Mouse (Mus musculus) spleen, postnatal 14 days (tissue): ENCODE data around the gene Prkce.

Experiments
- DNase-seq, 2 experiments: peaks; one replicate each; pipeline ENCODE4 v3.0.0; 2021 to 2022; ENCODE audit warnings: low spot score in 2 of 2

Prkce gene

DNA sequence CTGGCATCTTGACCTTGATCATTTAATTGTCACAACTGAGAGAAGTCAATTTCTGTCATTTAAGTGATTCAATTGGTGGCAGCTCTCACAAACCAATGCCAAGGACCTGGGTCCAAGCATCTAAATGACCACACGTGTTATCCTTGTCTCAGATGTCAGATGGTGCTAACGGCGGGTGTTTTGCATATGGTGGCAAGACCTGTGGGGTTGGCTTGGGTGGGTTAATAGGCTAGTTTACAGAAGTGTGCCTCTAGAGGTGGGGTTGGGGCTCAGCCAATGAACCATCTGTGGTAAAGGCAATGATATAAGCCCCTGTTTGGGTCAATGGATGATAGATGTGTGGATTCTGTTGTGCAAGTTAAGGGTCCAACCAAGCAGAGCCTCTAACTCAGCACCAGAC, 403.7 kb downstream of the Prkce start:
- no peak for DNase-seq

DNA sequence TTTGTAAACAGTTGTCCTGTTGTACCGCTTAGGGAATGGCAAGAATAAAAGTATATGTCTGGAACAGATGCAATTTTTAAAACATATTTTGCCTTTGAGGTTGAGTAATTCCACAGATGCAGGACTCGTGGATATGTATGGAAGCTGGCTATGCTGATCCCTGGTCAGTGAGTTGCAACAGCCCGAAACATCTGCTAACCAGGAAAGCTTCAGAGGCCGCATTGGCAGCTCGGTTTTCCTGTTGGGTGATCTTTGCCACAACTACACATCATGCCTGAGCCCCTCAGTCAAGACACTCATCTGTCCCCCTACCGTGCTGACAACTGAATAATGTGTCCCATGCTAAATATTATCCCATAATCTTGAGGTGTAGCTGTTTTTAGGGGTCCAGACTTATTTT, 404.6 kb downstream of the Prkce start:
- no peak for DNase-seq

DNA sequence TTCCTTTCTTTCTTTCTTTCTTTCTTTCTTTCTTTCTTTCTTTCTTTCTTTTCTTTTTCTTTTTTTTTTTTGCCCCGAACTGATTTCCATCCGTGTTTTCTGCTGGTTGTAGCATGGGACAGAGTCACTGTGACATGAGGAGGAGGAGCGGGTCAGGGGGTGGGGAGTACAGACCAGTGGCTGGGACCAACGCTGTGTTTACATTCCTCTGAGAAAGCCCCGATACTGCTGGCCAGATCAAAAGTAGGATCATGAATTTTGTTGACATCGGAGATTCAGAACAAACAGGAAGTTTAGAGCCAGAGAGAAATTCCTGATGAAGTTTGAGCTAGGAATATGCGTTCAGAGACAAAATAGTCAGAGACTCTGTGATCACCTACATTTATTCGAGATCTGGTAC, 405.0 kb downstream of the Prkce start:
- DNase-seq = no peak

DNA sequence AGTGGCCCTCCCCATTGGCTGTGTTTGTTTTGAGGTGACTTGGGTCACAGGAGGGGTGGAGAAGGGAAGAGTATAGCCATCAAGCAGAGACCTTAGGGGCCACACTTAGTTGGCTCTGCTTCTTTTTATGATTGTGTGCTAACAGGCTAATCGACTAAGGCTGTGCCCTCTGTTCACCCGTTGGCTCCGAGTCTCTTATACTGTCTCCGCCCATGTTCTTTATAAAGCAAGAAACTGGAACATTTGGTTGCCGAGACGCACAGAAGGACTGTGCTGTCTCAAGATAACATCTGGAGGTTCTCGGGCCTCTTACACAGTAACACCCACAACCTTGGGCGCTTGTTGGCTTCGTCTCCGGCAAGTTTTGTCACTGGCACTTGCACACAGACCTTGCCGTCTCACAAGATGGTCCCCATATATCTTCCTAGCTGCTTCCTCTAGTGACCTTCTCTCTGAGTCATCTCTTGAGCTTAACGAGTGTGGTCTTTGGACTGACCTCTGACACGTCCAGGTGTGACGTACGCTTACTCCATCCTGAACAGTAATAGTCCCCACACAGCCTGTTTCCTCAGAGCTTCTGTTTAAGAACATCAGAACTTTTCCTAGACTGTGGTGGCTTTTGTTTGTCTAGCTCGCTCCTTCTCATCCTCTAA, 406.1 kb downstream of the Prkce start:
- DNase-seq = no peak

DNA sequence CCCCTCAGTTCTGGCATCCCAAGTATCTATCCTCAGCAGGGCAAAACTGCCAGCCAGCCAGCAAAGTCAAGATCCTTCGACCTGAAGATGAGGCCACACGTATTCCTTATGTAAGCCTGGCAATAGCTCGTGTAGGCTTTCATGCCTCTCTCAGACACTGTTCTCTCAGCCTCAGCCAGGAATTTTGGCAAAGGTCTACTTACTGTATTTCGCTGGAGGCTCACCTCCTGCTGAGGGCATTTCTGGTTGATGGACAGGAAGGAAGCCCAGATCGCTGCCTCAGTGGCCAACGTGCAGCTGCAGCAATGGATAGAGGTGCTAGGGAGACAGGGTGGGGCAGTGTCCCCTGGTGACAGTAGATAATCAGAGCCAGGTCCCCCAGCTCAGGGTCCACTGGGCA, 413.1 kb downstream of the Prkce start:
- no peak for DNase-seq

DNA sequence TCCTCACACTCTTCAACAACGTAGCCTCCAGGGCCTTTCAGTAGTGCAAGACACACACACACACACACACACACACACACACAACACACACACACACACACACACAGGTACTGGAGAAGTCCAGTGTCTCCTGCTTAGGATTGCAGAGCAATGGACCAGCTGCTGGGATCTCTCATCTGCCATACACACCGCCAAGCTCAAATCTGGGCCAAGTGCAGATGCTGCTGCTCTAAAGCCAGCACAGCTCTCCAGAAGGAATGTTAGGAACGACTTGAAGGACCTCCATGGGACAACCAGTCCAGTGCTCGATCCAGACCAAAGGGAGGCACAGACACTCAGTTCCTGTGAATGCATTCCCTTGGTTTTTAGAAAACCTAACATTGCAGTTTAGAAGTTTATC, 414.8 kb downstream of the Prkce start:
- no peak for DNase-seq

DNA sequence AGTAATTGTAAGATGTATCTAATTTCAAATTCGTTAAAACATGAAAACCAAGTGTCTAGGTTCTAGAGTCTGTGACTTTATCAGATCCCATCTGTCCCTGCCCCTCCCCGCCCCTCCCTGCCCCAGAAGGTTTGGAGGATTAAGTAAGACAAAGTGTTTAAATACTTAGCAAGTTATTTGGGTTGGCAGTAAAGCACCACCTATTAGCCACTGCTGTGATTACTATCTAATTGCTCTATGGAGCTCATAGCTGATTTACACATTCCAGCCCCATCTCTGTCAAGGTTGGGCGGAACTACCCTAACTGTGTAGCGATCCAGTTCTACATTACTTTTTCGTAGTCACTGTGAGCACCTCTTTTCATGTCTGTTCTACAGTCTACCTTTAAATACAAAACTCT, 418.9 kb downstream of the Prkce start:
- DNase-seq = no peak

DNA sequence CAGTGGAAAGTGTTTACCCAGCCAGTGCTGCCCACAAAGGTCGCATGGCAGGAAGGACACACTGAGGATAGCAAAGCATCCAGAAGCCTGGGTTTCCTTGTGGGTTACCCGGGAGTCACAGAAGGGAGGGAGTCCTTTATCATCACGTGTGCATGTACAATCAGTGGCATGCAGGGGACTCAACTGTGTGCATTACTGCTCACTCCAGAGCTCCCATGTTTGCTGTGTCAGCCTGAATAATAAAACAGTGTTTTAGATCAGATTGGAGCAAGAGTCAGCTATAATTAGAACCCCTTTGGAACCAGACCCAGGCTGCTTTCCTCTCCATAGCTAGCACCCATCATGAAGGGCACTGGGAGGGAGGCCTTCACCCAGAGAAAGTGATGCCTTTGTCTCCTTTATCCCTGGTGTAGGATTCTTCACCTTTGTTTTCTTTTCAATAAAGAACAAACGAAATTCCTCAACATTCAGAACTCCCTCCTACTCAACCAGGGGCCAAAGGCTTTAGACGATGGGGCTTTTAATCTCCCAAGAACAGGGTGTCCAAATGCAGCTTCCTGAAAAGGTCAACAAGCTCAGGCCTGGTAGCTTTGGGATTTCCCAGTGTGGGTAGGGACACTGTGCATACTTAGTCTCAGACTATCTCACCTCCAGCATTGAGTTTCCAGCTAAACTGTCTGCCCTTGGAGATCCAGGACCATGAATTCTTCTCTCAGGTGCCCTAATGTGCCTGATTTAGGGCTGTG, 421.3 kb downstream of the Prkce start:
- no peak for DNase-seq

DNA sequence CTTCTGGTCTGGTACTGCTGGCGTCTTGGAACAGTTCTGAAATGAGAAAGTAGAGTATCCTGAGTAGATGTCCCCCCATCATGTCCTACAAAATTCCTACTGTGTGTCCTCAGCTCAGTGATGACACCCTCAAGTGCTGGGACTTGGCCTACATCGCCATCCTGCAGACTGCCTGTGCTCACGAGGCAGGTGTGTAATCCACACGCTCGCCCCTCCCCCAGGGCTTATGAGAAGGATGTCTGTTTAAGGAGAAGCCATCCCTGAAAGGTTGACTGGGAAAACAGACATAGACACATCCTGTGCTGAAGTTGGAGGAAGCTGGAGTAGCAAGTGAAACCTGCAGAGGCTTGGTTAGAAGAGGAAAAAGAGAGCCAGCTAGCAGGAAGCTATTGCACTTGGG, 422.1 kb downstream of the Prkce start:
- no peak for DNase-seq

DNA sequence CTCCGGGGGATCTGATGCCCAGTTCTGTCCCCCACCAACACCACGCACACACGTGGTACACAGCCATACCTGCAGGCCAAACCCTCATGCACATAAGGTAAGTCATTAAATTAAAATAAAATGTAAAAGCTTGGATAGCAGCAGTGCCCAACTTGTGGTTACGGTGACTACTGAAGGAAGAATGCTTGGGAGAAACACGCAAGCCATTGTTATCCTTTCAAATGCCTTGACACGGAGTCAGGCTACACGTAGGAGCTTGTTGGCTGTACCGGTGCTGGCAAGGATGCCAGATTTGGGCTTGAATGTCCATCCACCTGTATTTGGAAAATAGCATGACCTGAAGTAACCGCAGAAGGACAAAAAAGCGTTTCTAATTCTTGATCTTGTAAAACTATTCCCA, 423.7 kb downstream of the Prkce start:
- no peak for DNase-seq

DNA sequence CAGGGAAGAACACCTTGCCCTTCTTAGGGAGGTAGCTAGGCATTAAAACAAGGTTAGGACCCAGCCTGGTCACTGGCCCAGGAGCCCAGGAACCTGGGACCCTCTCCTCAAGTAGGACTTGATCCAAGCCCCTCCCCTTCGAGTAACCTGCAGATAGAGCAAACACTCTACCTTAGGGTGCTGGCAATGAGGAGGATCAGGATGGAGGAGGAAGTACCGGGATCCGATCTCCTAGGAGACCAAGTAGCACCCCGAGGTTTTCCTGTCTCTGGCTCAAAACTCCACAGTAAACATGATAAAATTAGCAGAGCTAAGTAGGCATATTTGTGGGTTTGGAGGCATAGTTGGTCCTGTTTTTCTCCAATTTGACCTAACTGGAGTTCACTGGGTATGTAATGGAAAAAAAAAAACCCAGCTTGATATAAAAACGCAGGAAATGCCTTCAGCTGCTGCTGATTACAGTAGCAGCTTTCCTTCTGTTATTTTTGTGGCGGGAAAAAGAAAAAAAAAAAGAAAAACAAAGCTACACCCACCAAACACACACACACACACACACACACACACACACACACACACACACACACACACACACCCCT, 425.5 kb downstream of the Prkce start:
- DNase-seq = no peak

DNA sequence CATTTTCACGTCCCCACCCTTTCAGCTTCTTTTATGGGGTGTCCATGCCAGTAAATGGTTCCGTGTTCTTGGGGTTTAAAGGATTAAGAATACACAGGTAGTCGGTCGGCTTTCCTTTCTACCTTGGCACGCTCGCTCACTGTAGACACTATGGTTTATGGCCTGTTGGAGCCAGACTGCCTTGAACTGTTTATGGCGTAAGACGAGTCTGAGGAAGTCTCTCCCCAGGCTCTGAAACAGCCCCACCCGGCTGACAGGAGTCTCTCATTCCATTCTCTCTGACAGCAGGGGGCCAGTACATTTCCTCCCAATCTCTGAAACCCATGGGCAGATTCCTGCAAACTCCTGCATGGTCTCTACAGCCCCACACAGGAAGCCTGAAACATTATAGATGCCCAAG, 427.9 kb downstream of the Prkce start:
- DNase-seq = no peak

DNA sequence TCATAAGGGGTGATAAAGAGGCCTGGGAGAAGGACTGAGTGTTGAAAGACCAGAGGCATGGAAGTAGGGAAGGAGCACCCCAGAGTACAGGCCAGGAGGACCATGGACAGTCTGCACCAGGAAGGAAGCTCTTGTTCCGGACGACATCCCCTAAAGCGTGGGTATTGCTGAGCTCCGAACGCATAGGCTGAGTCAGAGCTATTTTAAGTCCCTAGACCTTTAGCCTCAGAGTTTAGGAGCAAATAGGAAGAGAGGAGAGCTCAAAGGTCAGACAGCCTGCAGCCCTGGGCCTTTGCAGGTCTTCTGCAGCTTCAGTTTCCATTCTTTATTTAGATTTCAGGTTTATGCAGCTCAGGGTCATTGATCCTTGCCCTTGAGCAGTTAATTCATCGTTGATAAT, 433.5 kb downstream of the Prkce start:
- no peak for DNase-seq

DNA sequence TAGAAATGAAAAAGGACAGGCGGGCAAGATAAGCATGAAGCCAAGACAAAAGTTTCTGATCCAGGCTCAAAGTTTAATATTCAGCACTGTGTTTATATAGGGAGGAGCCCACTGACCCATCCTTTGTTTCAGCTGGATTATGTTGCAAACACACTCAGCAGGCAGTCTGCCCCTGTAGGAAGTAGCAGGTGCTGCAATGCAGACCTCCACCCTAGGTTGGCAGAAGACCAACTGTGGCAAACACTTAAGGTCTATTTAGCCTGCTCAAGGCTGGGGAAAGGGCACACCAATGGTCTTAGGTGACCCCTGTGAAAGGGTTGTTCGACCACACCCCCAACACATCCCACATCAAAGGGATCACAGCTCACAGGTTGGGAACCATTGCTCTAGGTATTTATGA, 434.3 kb downstream of the Prkce start:
- DNase-seq = no peak

DNA sequence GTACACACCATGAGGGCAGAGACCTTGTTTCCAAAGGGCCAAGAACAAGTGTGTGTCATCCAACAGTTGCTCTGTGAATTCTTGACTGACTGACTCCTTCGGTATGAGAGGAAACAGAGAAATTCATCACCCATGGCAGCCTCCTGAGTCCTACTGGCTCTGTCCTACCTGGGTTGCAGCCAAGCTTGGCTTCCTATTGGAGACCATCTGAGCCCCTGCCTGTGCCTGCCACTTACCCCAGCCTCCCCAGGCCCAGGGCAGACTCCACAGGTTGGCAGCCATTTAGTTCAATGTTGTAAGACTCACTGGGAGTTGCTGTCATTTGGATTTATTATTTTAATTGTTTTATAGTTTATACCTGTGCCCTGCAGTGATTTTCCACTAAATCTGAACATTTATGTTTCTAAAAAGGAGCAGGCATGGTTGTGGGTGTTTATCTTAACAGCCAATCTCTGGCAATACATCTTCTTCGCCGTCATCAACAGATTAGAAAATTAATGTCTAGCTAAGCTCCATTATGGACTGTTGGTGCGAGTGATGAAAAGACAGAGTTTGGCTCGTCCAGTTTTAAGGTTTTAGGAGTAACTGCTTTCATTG, 436.4 kb downstream of the Prkce start:
- DNase-seq = no peak

DNA sequence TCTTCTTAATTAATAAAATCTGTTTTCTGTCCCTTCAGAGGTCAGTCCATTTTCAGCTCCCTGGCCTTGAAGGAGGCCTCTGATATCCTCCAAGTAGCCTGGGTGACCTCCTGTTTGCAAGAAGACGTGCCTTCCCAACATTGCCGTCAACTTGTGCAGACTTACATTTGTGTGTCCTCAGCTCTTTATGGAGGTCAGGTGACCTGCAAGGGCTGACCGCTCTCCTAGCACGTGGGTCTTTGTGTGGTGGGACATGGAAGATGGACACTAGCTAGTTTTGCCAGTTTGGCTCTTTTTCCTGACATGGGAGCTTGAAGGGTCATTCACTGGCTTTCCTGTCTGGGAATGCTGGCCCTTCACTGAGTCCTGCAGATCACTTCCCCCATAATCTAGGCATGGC, 440.4 kb downstream of the Prkce start:
- DNase-seq = no peak

DNA sequence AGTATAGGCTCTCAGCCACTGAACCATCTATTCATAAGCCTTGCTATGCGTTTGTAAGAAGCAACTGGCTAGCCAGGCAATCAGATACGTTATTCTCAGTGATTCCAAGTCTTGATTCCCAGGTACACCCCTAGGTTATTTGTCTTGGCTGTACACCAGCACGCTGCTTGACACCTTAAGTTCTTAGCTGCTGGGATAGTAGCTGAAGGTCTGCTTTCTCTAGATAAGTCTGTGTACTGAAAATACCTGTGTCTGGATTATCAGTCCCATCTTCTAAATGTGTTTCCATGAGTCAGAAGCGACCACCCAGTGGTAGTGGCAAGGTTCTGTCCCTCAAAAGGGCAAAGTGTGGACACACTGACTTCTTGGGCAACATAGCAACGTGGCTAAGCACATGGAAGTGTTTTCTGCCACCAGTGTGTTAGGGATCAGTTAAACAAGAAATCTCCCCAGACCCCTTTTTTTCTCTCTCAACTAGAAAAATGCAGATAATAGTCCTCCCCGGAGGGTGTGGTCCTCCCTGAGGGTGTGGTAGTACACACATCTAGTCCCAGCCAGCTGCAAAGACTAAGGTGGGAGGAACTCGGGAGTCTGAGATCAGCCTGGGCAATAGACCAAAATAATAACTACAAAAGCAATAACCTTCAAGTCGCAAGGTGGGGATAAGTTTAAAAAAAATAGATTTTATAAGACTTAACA, 442.8 kb downstream of the Prkce start:
- no peak for DNase-seq

DNA sequence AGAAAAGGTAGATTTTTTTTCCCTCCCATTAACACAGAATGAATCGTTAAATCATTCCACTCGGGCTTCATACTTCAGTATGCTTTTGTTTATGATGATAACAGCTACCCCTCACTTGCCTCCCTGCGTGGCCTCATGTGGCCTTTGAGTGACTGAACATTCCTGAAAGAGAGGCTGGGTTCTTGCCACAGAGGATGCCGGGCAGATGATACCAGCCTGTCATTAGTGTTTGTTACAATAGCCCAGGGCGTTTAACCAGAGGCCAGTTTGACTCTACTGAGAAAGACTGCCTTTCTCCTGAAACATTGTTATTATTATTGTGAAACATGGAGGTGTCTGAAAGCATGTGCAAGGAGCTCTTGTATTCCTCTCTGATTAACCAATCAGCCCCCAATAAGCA, 444.2 kb downstream of the Prkce start:
- DNase-seq = no peak

DNA sequence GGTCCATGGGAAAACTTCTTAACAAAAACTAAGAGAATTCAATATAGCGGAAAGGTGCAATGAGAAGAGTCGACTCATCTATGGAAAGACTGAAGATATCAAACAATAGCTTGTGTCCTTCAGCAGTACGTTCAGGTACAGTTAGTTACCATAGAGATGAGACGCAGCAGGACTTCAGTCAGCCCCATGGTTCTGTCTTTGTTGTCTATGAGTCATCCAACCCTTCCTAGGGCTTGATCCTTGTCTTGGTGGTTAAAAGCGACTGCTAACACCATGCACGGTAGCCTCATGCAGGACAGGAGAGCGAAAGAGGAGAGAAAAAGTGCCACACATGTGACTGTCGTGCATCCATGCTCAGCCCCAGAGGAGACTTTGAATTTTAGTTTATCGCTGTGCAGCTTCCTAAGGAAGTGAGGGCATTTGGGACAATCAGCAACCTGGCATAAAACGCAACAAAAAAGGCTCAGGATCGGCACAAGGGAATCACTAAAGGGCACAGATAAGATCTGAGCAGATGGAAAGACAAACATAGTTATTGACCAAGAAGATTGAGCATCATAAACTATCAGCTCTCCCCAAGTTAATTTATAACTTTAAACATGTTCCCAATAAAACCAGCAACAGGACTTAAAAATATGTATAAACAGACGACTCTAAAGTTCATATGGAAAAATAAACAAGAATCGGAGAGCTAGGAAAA, 448.2 kb downstream of the Prkce start:
- no peak for DNase-seq

DNA sequence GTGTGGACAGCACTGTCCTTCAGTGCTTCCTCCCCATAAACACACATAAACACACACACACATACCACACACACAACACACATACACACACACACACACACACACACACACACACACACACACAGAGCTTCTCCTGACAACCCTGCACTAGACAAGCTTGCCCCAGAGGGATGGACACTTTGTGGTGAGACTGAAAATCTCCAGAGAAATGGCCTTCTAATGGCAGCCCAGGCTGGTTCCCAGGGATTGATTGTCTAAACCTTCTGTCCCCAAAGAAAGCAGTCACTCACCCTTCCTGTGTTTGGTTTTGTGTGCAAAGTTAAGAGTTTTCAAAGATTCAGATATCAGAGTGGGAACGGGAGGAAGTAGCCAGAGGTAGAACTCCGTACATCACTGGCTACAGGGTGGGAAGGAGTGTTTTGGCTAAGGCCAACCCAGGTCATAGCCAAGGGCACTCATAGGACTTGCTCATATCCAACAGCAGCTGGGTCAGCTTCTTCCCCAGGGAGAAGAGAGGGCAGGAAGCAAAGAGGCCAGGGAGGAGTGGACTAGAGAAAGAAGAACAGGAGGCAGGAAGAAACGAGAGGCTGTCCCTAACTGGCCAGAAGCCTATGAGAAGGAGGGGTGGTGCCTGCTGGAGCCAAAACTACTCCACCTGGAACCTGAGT, 450.1 kb downstream of the Prkce start:
- no peak for DNase-seq

DNA sequence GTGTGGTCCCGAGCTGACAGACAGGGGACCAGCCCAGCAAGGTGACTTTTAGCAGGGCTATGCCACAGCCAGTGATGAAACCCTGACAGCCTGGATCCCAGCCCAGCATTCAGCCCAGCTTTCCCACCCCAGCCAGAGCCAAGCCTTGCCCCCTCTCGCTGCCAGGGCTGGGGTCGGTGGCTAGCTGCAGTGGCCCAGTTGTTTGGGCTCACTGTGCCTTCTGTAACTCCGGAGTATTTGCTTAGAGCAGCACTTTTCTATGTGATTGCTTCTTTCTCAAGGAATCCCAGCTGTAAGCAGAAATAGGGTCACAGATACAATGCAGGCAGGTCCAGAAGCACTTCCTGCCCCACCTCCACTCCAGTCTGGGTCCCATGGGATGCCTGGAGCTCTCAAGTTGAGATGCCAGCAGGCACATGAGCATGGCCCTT, 450.9 kb downstream of the Prkce start:
- no peak for DNase-seq
